Mouse (Mus musculus) midbrain, embryonic 13.5 days (tissue): ENCODE results near the gene Spock2. TPM values are rescaled to one million over a fixed set of nuclear protein-coding genes. Genes with fewer than 3 reads are reported as not detected.
"Not testable (repeated sequence)": the region's sequence is repeated elsewhere in the genome, so short reads cannot be mapped to it uniquely, and the experiment has no call there.

Source experiments
- ATAC-seq: fragments of 200-750 bp; cut with Nextera tagmentation; 2 replicates; pipeline ENCODE4 v1.8.0; 2017; ENCODE audit warnings: mild to moderate bottlenecking, moderate TSS enrichment, moderate library complexity
- H3K27ac ChIP-seq: fragments of 300-500 bp; sonication (generic); 2 replicates; pipeline ENCODE4 v1.5.1; 2015; ENCODE audit warnings: inconsistent platforms, mild to moderate bottlenecking, moderate library complexity
- H3K27me3 ChIP-seq: fragments of 300-500 bp; sonication (generic); 2 replicates; pipeline ENCODE4 v1.6.1; 2015; ENCODE audit warnings: mild to moderate bottlenecking, inconsistent platforms
- H3K36me3 ChIP-seq: fragments of 300-500 bp; sonication (generic); 2 replicates; pipeline ENCODE4 v1.6.1; 2015; ENCODE audit warnings: mild to moderate bottlenecking, inconsistent platforms
- H3K4me1 ChIP-seq: fragments of 300-500 bp; sonication (generic); replicated peaks from 2 replicates; pipeline ENCODE4 v1.6.1; 2015; ENCODE audit warnings: inconsistent platforms
- H3K4me2 ChIP-seq: fragments of 300-500 bp; sonication (generic); replicated peaks from 2 replicates; pipeline ENCODE4 v1.6.1; 2015; ENCODE audit warnings: moderate library complexity, mild to moderate bottlenecking, inconsistent platforms
- H3K4me3 ChIP-seq: fragments of 300-500 bp; sonication (generic); replicated peaks from 2 replicates; pipeline ENCODE4 v1.5.1; 2015; ENCODE audit warnings: mild to moderate bottlenecking, inconsistent platforms
- H3K9ac ChIP-seq: fragments of 300-500 bp; sonication (generic); replicated peaks from 2 replicates; pipeline ENCODE4 v1.6.1; 2015; ENCODE audit warnings: mild to moderate bottlenecking, inconsistent platforms
- H3K9me3 ChIP-seq: fragments of 300-500 bp; sonication (generic); 2 replicates; pipeline ENCODE4 v1.6.1; 2016; ENCODE audit warnings: mild to moderate bottlenecking, inconsistent platforms
- WGBS: fragments of 180-500 bp; shearing (Covaris S2); methylation state at CpG from one replicate; pipeline ENCODE4 v1.1.7; 2015; 5-methylcytosine and 5-hydroxymethylcytosine counted together
- polyA plus RNA-seq: library from polyadenylated mRNA; unstranded; fragments of >200 nt; fragmentation: Nextera tagmentation; extraction: Ambion mirVana; gene quantifications from 2 replicates; pipeline ENCODE4 v1.2.1, GENCODE M21; 2015

Gene Spock2
- polyA plus RNA-seq, 1 experiment from 2014 or later, result 51.8 TPM

DNA sequence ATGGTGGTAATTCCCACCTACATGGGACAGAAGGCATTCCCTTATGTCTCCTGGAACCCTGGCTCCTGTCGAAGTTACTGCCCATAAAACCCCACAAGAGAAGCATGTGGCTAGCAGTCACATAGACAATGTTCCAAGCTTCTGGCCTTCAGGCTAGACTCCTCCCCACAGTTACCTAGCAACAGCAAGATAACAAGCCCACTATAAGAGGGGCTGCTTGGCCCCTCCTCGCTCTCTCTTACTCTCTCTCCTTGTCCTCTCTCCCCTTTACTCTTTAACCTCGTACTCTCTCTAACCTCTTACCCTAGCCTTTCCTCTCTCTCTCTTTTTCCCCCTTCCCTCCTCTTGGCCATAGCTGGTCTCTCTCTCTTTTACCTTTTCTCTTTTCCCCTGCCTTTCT, 55.4 kb downstream of the Spock2 start:
- not testable (repeated sequence) for H3K27ac ChIP-seq, H3K4me2 ChIP-seq, H3K27me3 ChIP-seq, H3K4me3 ChIP-seq, H3K9ac ChIP-seq, H3K36me3 ChIP-seq, H3K4me1 ChIP-seq, ATAC-seq, H3K9me3 ChIP-seq
- WGBS, result 73% methylated on average over 3 of the region's 3 CpGs

DNA sequence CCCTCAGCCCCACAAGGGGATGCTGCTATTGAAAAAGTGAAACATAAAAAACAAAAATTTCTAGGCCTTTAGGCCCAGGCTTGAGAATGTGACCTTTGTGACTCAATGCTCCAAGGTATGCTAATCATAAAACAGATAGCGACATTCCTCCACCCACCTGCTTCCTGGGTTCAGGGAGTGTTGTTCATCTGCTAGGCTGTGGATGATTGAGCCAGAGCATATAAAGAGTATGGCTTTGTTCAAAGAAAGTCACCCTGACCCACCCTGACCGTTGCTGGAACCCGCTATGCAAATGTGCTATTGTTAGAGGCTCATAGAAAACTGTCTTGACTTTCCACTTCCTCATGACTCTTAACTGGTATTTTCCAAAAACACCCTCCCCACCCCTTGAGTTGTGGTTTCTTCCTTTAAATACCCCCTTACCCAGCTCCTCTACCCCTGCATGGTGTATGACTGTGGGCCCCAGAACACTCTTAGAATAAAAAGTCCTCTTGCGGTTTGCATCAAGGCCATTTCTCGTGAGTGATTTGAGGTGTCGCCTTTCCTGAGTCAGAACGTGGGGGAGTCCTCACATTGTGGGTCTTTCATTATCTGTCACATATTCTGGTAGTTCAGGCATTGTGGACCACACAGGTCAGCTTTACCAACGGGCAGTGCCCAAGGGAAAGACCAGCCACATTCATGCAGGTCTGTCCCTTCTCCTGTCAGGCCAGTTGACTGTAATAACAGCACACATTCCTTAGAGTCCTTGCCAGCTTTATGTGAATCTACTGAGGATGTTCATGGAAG, 56.4 kb downstream of the Spock2 start:
- not testable (repeated sequence) for H3K27me3 ChIP-seq, H3K4me1 ChIP-seq, ATAC-seq, H3K9ac ChIP-seq, H3K9me3 ChIP-seq, H3K4me3 ChIP-seq, H3K36me3 ChIP-seq, H3K4me2 ChIP-seq, H3K27ac ChIP-seq
- WGBS, result 86% methylated on average over 8 of the region's 8 CpGs

DNA sequence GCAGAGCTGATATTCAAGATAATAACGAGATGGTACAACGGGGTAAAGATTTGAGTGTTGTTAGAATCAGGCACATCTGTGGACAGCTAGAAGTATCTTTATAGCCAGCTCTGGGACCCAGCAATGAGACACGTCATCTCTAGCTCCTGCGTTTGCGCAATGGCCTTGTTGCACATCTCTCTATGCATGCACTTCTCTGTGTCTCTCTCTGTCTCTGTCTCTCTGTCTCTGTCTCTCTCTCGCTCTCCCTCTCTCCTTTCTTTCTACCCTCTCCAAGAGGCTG, 56.9 kb downstream of the Spock2 start:
- peaks cover 6% of the 10 kb centered on the region; the same call in 1 of the 2 replicates for H3K9me3 ChIP-seq

DNA sequence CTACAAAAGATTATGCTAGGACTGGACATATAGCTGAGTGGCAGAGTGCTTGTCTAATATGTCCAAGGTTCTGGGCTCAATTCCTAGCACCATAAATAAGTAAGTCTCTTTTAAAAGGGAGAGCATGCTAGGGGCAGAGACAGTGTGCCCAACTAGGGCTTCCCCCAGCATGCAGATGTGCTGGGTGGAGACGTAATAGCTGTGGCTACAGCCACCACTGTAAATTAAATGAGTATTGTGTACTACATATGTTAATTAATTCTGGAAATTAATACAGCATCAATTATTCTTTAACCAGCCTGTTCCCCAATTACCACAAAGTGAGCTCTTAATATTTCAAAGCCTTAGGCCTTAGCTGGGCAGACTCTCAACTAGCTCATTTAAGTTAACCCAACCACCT, 58.9 kb downstream of the Spock2 start:
- Histone ChIP-seq H3K9ac (no peak overlapping the region), H3K4me3 (no peak overlapping the region), H3K9me3 (peaks cover 6% of the 10 kb centered on the region; the same call in 1 of the 2 replicates), H3K4me2 (no peak overlapping the region), H3K4me1 (0 out of 2 replicates have a peak, but pooled peaks cover 6% of the 10 kb centered on the region), H3K27me3 (no peaks in the 10 kb centered on the region), H3K27ac (no peak overlapping the region), H3K36me3 (no peaks in the 10 kb centered on the region)
- ATAC-seq, result no peak
- 76% methylated on average over 1 of the region's 1 CpGs for WGBS

More for the DNA sequence above, 56.9 kb downstream of the Spock2 start:
- Histone ChIP-seq H3K4me3 (no peak overlapping the region), H3K27ac (no peak overlapping the region), H3K27me3 (no peaks in the 10 kb centered on the region), H3K4me1 (0 out of 2 replicates have a peak, but pooled peaks cover 6% of the 10 kb centered on the region), H3K9ac (no peak overlapping the region), H3K4me2 (no peak overlapping the region), H3K36me3 (no peaks in the 10 kb centered on the region)
- WGBS, result 95% methylated on average over 6 of the region's 6 CpGs
- no peak for ATAC-seq

DNA sequence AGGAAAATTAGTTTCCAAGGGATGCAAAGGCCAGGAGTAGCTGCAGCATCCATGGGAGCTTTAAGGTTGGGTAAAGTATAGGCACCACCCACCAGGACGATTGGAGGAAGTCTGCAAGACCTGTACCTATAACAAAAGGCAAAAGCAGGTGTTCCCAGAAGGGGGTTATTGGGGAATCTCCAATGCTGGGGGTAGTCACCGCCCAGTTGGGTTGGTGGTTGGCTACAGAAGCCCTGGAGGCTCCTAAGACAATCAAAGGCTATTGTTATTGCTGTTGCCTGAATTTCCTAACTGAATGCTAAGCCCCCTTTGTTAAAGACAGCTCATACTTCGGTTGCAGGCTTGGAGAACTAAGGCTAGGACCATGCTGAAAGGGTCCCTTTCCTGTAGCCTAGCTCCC, 60.0 kb downstream of the Spock2 start:
- peaks cover 6% of the 10 kb centered on the region; the same call in 1 of the 2 replicates for H3K9me3 ChIP-seq
- no peak overlapping the region for H3K27ac ChIP-seq
- H3K27me3 ChIP-seq, result no peaks in the 10 kb centered on the region
- H3K9ac ChIP-seq, result no peak overlapping the region
- no peaks in the 10 kb centered on the region for H3K36me3 ChIP-seq
- peaks cover 10% of the 10 kb centered on the region; the same call in 1 of the 2 replicates for H3K4me1 ChIP-seq
- no peak overlapping the region for H3K4me3 ChIP-seq
- no peak for ATAC-seq
- 14% methylated on average over 3 of the region's 3 CpGs for WGBS
- no peak overlapping the region for H3K4me2 ChIP-seq

DNA sequence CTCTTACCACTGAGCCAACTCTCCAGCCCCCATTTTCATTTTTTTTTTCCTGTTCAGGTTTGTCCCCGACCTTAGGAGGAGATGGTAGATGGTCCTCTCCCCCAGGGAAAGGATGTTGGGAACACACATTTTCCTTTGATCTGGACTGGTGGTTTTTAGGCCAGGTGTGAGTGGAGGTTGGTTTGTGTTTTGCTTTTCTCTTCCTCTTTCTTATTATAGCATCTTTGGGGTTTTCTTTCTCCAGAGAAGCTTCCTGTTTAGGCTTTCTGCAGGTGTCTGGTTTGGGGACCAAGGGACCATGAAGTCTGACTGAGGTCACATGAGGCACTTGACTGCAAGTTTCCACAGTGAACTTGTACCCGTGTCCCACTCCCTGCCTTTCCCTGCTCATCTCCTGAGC, 62.3 kb downstream of the Spock2 start:
- peaks cover 6% of the 10 kb centered on the region; the same call in 1 of the 2 replicates for H3K9me3 ChIP-seq
- H3K36me3 ChIP-seq, result no peaks in the 10 kb centered on the region
- WGBS, result 73% methylated on average over 2 of the region's 2 CpGs
- peaks cover 10% of the 10 kb centered on the region; the same call in 1 of the 2 replicates for H3K4me1 ChIP-seq
- no peaks in the 10 kb centered on the region for H3K27me3 ChIP-seq
- no peak for ATAC-seq
- H3K9ac ChIP-seq, result no peak overlapping the region
- no peak overlapping the region for H3K4me2 ChIP-seq
- H3K27ac ChIP-seq, result no peak overlapping the region
- no peak overlapping the region for H3K4me3 ChIP-seq

DNA sequence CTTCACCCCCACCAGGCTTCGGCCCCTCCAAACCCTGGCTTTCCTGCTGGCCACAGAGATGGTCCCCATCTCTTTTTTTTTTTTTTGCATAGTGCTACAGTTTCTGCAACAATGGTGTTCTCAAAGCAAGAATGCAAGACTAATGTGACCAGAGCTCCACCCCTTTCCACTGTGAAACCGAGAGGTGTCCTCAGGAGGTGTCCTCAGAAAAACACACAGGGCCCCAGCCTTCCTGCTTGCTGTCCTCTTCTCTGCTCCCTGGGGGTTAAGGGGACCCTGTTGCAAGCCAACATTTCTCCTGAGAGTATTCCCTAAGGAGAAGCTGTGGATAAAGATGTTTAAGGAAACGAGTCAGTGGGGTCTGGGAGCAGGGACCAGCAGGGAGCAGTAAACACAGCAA, 62.9 kb downstream of the Spock2 start:
- Histone ChIP-seq H3K36me3 (no peaks in the 10 kb centered on the region), H3K4me3 (no peak overlapping the region), H3K27ac (no peak overlapping the region), H3K4me1 (peaks cover 10% of the 10 kb centered on the region; the same call in 1 of the 2 replicates), H3K9ac (no peak overlapping the region), H3K9me3 (peaks cover 6% of the 10 kb centered on the region; the same call in 1 of the 2 replicates), H3K27me3 (no peaks in the 10 kb centered on the region), H3K4me2 (no peak overlapping the region)
- WGBS, result 62% methylated on average over 3 of the region's 3 CpGs
- ATAC-seq, result no peak

DNA sequence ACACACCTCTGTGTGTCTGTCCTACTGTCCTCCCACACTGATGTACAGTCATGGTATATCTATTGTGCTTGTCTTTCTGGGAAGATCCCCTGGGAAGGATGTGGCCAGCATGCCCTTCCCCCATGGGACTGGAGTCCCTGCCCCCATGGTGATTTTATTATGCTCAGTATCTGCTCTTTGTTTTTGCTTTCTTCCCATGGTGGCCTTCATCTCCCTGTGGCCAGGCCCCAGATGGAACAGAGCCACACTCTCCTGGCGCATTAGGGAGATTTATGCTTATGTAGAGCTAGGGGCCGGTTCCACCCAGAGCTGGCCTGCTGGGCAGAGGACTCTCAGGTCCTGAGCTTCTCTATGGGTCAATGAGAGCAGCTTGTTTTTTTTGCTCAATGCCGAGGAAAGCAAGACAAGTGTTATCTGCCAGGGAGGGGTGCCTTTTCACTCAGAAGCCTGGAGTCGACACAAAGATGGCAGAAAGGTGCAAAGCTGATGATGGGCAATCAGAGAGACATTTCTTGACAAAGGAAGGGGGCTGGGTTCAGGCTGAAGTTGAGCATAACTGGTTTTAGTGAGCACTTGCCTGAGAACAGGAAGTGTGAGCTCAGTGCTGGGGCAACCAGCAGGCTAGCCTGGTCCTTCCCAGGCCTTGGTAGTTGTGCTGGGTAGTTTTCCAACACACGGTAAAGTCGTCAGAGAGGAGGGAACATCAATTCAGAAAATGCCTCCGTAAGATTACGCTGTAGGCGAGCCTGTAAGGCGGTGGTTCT, 64.5 kb downstream of the Spock2 start:
- Histone ChIP-seq H3K4me3 (no peak overlapping the region), H3K4me2 (no peak overlapping the region), H3K9me3 (peaks cover 6% of the 10 kb centered on the region; the same call in 1 of the 2 replicates), H3K27me3 (no peaks in the 10 kb centered on the region), H3K27ac (no peak overlapping the region), H3K9ac (no peak overlapping the region), H3K36me3 (no peaks in the 10 kb centered on the region), H3K4me1 (peaks cover 10% of the 10 kb centered on the region; the same call in 1 of the 2 replicates)
- 80% methylated on average over 10 of the region's 10 CpGs for WGBS
- ATAC-seq, result no peak

DNA sequence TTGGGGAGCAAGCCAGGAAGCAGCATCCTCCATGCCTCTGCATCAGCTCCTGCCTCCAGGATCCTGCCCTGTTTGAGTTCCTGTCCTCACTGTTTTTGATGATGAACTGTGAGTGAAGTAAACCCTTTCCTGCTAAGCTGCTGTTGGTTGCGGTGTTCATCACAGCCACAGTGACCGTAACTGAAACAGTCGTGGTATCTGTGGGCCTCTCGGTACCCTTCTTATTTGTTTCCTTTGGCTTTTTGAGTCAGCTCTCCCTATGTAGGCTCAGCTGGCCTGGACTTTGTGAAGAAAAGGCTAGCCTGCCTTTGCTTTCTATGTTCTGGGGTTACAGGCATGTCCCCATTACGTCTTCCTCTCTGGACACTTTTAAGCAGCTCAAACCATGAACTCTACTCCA, 65.3 kb downstream of the Spock2 start:
- Histone ChIP-seq H3K9me3 (peaks cover 6% of the 10 kb centered on the region; the same call in 1 of the 2 replicates), H3K36me3 (no peaks in the 10 kb centered on the region), H3K4me1 (peaks cover 5% of the 10 kb centered on the region; the same call in 1 of the 2 replicates), H3K9ac (no peak overlapping the region), H3K4me3 (no peak overlapping the region), H3K27ac (no peak overlapping the region), H3K4me2 (no peak overlapping the region), H3K27me3 (no peaks in the 10 kb centered on the region)
- WGBS, result 96% methylated on average over 5 of the region's 5 CpGs
- ATAC-seq, result no peak

DNA sequence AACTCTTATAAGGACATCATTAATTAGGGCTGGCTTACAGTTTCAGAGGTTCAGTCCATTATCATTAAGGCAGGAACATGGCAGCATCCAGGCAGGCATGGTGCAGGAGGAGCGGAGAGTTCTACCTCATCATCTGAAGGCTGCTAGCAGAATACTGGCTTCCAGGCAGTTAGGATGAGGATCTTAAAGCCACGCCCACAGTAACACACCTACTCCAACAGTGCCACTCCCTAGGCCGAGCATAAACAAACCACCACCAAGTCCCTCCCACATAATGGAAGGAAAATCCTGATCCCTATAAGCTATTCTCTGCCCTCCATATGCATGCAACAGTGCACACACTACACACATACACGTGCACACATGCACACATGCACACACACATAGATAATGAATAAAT, 66.3 kb downstream of the Spock2 start:
- no peak overlapping the region for H3K4me3 ChIP-seq
- H3K36me3 ChIP-seq, result no peaks in the 10 kb centered on the region
- peaks cover 3% of the 10 kb centered on the region; the same call in 1 of the 2 replicates for H3K9me3 ChIP-seq
- no peak overlapping the region for H3K4me2 ChIP-seq
- no peak overlapping the region for H3K9ac ChIP-seq
- H3K27ac ChIP-seq, result no peak overlapping the region
- H3K27me3 ChIP-seq, result no peaks in the 10 kb centered on the region
- H3K4me1 ChIP-seq, result peaks cover 5% of the 10 kb centered on the region; the same call in 1 of the 2 replicates
- WGBS, result 89% methylated on average over 4 of the region's 4 CpGs
- ATAC-seq, result no peak

DNA sequence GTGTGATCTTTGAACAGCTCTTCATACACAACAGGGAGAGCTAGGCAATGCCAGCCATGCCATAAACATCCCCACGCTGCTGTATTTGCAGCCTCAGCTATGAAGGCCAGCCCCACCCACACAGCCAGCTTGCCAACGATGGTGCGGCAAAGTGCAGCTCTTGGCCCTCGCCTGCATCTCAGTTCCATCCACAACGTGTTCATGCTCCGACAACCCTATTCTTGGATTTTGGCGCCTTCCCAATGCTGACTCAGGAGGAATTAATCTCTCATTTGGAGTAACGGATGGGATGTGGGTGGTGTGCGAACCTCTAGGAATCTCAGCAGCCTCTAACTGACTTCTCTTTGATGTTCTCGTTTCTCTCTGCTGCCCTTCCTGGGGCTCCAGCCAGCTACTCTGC, 67.0 kb downstream of the Spock2 start:
- Histone ChIP-seq H3K4me3 (no peak overlapping the region), H3K27me3 (no peaks in the 10 kb centered on the region), H3K9me3 (no peaks in the 10 kb centered on the region), H3K4me2 (no peak overlapping the region), H3K36me3 (no peaks in the 10 kb centered on the region), H3K9ac (no peak overlapping the region), H3K4me1 (peaks cover 5% of the 10 kb centered on the region; the same call in 1 of the 2 replicates), H3K27ac (no peak overlapping the region)
- ATAC-seq, result no peak
- WGBS, result 66% methylated on average over 10 of the region's 10 CpGs

DNA sequence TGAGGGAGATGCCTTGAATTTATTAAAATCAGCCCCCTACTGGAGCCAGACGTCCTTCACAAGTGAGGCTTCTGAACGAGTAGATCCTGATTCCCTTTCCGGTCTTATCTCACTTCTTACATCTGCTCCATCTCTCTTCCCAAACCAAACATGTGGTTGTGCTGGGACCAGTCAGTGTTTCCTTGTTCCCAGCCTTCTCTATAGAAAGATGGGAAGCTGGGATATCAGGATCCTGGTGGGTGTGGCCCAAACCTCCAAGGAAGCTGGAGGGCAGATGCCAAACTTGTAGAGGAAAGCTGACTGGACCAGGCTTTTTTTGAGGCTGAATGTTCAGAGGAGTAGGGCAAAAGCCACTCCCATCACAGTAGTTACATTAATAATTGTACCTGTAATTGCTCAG, 68.5 kb downstream of the Spock2 start:
- Histone ChIP-seq H3K27ac (no peak overlapping the region), H3K4me1 (peaks cover 5% of the 10 kb centered on the region; the same call in 1 of the 2 replicates), H3K4me3 (no peak overlapping the region), H3K4me2 (no peak overlapping the region), H3K9ac (no peak overlapping the region), H3K27me3 (no peaks in the 10 kb centered on the region), H3K9me3 (no peaks in the 10 kb centered on the region), H3K36me3 (no peaks in the 10 kb centered on the region)
- 68% methylated on average over 3 of the region's 3 CpGs for WGBS
- no peak for ATAC-seq
